Mouse (Mus musculus) heart, postnatal 0 days (tissue): ENCODE results near the gene Fut4.

Source experiments
- CTCF ChIP-seq: IDR thresholded peaks from 2 replicates; pipeline ENCODE4 v1.5.1; 2016; ENCODE audit warnings: antibody characterized with exemption, control low read depth, low read depth
- EP300 ChIP-seq: IDR thresholded peaks from 2 replicates; pipeline ENCODE4 v1.6.1; 2016; ENCODE audit warnings: antibody characterized with exemption, low read depth

DNA sequence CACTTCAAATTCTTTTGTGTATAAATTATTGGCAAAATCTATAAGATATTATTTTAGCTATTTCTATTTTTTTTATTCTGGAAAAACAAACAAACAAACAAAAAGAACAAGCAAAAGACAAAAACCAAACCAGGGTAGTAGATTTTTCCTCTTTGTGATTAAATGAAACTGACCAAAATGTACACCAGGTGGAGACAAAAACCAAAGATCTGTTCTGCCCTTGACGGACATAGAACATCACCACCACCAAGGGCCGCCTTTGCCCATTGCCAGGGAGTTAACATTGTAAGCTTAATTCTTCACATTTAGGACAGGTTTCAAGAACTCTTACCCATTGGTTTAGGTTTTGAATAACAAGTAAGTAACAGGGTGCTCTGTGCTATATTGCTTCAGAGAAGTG is 21.6 kb upstream of the Fut4 start:
- TF ChIP-seq CTCF (peak; percentile 34), EP300 (no peak)
